Mouse (Mus musculus) lung, embryonic 14.5 days (tissue): ENCODE measurements around the gene Nod1. TPM values are rescaled to one million over a fixed set of nuclear protein-coding genes. Genes with fewer than 3 reads are reported as not detected.
"Not testable (repeated sequence)": the region's sequence is repeated elsewhere in the genome, so short reads cannot be mapped to it uniquely, and the experiment has no call there.

Source experiments
- ATAC-seq: fragments of 200-750 bp; cut with Nextera tagmentation; 2 replicates; pipeline ENCODE4 v1.8.0; 2017; ENCODE audit warnings: mild to moderate bottlenecking, moderate TSS enrichment, moderate library complexity; ENCODE audit not compliant: insufficient read depth
- DNase-seq: peaks from one replicate; pipeline ENCODE4 v3.0.0-alpha.2; 2015
- H3K27ac ChIP-seq: fragments of 300-500 bp; sonication (generic); 2 replicates; pipeline ENCODE4 v1.5.1; 2014; ENCODE audit warnings: low read depth, mild to moderate bottlenecking, moderate library complexity
- H3K27me3 ChIP-seq: fragments of 300-500 bp; sonication (generic); 2 replicates; pipeline ENCODE4 v1.6.1; 2014; ENCODE audit warnings: low read length, control low read depth; ENCODE audit not compliant: insufficient read depth
- H3K36me3 ChIP-seq: fragments of 300-500 bp; sonication (generic); 2 replicates; pipeline ENCODE4 v1.6.1; 2014; ENCODE audit warnings: control low read depth; ENCODE audit not compliant: insufficient read depth
- H3K4me1 ChIP-seq: fragments of 300-500 bp; sonication (generic); 2 replicates; pipeline ENCODE4 v1.6.1; 2014; ENCODE audit warnings: antibody characterized with exemption, control low read depth; ENCODE audit not compliant: insufficient read depth
- H3K4me2 ChIP-seq: fragments of 300-500 bp; sonication (generic); 2 replicates; pipeline ENCODE4 v1.6.1; 2014; ENCODE audit warnings: mild to moderate bottlenecking
- H3K4me3 ChIP-seq: fragments of 300-500 bp; sonication (generic); 2 replicates; pipeline ENCODE4 v1.5.1; 2014; ENCODE audit warnings: low read depth, low read length
- H3K9ac ChIP-seq: fragments of 300-500 bp; sonication (generic); 2 replicates; pipeline ENCODE4 v1.6.1; 2014
- H3K9me3 ChIP-seq: fragments of 300-500 bp; sonication (generic); 2 replicates; pipeline ENCODE4 v1.6.1; 2016; ENCODE audit warnings: low read depth, low read length, control low read depth
- CTCF ChIP-seq: IDR thresholded peaks from 2 replicates; pipeline ENCODE4 v1.5.1; 2016; ENCODE audit warnings: antibody characterized with exemption, low read depth
- WGBS: fragments of 180-500 bp; shearing (Covaris S2); extraction: QIAGEN DNeasy Blood & Tissue Kit; methylation state at CpG from one replicate; pipeline ENCODE4 v1.1.7; 2014; 5-methylcytosine and 5-hydroxymethylcytosine counted together
- polyA plus RNA-seq: library from polyadenylated mRNA; unstranded; fragments of >200 nt; fragmentation: Nextera tagmentation; extraction: Ambion mirVana; gene quantifications from 2 replicates; pipeline ENCODE4 v1.2.1, GENCODE M21; 2014

The Nod1 gene
- polyA plus RNA-seq, 1 experiment from 2014 or later: 4.6 TPM

DNA sequence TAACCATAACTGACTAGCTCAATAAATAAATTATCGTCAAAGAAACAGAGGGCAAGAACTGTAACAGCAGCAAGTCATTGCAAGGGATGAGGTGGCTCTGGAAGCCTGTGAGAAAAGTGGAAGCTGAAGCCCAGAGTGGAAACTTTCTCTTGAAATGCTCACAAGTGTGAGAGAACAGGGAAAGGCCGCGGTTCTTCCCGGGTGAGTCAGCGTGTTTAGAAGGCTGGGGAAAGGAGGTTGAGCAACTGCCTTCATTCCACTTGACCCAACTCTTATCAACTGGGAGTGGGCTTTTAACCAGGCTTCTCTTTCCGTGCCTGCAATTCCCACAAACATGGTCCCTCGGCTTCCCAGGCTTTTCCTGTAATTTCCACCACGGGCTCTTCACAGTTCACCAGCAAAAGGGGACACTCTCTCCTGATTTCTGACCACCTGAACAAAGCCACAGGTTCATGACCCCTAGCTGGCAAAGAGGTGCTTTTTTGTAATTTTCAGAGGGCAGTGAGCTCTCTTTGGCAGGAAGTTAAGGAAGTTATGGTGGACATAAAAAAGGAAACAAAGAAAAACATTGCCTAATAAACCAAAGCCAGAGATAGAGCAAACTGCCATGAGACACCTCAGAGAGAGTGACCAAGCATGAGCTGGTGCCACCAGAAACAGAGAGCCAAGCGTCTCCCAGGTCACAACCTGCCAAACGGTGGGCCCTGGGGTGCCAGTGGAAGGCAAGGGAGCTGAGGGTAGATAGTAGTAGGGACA lies 17.6 kb downstream of the Nod1 start:
- no peak for TF ChIP-seq CTCF
- no peaks in the 10 kb centered on the region for H3K36me3 ChIP-seq
- no peak overlapping the region for H3K4me2 ChIP-seq
- no peaks in the 10 kb centered on the region for H3K27me3 ChIP-seq
- no peaks in the 10 kb centered on the region for H3K9me3 ChIP-seq
- no peaks in the 10 kb centered on the region for H3K4me1 ChIP-seq
- H3K27ac ChIP-seq: peak overlapping the region; percentile 16
- DNase-seq: peak; percentile 46
- ATAC-seq: no peak
- no peak overlapping the region for H3K4me3 ChIP-seq
- no peak overlapping the region for H3K9ac ChIP-seq
- WGBS: 58% methylated on average over 10 of the region's 10 CpGs

DNA sequence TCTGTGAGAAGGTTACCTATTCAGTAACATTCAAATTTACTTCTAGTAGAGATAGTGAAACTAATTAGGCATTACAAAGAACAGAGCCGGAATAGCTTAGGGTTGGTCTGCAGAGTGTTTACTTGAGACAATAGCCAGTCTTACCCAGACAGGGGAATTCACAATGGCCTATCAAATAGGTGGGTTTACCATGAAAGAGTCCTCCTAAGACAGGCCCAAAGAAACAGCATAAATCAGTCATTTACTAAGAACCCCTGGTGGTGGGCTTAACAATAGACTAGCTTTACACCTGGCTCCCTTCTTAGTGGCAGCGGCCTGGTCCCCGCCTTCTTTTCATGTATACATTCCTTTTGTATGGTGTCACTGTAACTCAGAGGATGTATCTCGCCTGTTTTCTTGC lies 19.0 kb downstream of the Nod1 start:
- H3K4me1 ChIP-seq, H3K9me3 ChIP-seq, H3K27ac ChIP-seq, H3K4me3 ChIP-seq, DNase-seq, H3K9ac ChIP-seq, ATAC-seq, H3K36me3 ChIP-seq, H3K4me2 ChIP-seq, H3K27me3 ChIP-seq: not testable (repeated sequence)
- 86% methylated on average over 4 of the region's 4 CpGs for WGBS

DNA sequence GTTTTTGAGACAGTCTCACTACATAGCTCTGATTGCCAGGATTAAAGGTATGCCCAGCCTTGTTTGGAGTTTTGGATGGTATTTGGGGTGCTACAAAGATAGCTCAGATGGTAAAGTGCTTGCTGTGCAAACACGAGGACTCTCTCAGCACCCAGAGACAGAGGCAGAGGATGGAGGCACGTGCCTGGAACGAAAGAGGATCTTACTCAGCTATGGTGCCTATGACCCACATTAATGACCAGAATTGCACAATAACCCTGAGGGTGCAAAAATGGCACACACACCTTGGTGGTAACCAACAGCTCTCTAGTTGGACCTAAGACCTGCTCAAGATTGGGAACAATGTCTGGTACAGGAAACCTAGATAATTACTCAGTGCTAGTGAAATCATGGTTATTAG lies 19.9 kb downstream of the Nod1 start:
- DNase-seq (no peak), ATAC-seq (no peak)
- WGBS: 83% methylated on average over 3 of the region's 3 CpGs
- Histone ChIP-seq H3K4me1 (no peaks in the 10 kb centered on the region), H3K27ac (no peak overlapping the region), H3K27me3 (no peaks in the 10 kb centered on the region), H3K9me3 (no peaks in the 10 kb centered on the region), H3K36me3 (no peaks in the 10 kb centered on the region), H3K4me3 (no peak overlapping the region), H3K9ac (no peak overlapping the region), H3K4me2 (no peak overlapping the region)
- no peak for TF ChIP-seq CTCF

DNA sequence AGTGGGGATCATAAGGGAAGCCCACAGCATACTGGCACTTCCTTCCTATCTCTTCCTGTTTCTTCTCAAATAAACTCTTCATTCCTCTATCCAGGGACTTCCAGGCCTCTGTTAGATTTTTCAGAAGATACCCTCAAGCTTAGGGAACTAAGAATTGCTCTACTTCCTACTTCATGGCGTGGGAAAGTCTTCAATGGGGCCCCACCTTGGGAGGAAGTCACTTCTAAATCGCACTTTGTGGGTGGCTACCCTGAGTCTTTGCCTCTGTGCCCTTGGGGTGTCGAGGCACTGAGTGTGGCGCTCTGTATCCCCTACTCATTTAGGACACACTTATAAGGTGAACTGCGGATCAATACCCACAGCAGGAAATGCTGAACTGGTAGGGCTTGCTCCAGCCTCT lies 23.7 kb downstream of the Nod1 start:
- Histone ChIP-seq H3K4me2 (no peak overlapping the region), H3K4me1 (no peaks in the 10 kb centered on the region), H3K27me3 (peaks cover 8% of the 10 kb centered on the region), H3K9me3 (no peaks in the 10 kb centered on the region), H3K27ac (no peak overlapping the region), H3K4me3 (no peak overlapping the region), H3K36me3 (no peaks in the 10 kb centered on the region), H3K9ac (no peak overlapping the region)
- DNase-seq: no peak
- ATAC-seq: no peak
- no peak for TF ChIP-seq CTCF
- WGBS: 77% methylated on average over 5 of the region's 5 CpGs

DNA sequence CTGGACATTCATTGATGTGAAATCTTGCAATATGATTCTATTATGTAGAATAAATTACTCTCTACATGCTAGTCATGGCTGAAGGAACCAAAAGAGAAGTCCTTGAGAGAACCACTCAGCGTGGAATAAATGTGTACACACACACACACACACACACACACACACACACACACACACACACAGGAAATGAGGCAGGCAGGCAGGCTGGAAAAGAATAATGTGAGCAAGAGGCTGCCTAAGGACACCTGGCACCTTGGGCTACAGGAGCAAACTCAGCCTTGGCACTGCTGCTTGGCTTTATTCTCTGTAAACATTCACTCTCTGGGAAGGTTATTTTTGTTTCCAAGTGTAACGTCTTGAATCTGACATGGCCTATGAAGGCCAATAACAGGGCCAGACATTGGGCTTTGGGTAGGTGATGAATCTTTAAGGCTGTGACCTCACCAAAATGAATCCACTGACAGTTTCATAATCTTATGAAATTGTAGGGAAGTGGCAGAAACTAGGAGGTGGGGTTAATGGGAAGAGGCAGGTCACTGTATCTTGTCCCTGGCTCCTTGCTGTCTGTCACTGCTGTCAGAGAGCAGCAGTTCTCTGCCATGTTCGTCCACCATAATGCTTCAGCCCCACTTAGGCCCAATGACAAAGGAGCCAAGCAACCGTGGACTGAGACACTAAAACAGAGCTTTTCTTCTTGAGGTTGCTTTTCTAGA lies 26.0 kb downstream of the Nod1 start:
- no peak overlapping the region for H3K4me2 ChIP-seq
- DNase-seq (no peak), ATAC-seq (no peak)
- H3K4me1 ChIP-seq: no peaks in the 10 kb centered on the region
- WGBS: 55% methylated on average over 4 of the region's 4 CpGs
- no peak overlapping the region for H3K9ac ChIP-seq
- peaks cover 16% of the 10 kb centered on the region for H3K27me3 ChIP-seq
- H3K9me3 ChIP-seq: no peaks in the 10 kb centered on the region
- no peak overlapping the region for H3K4me3 ChIP-seq
- H3K36me3 ChIP-seq: no peaks in the 10 kb centered on the region
- H3K27ac ChIP-seq: no peak overlapping the region
- TF ChIP-seq CTCF: no peak

DNA sequence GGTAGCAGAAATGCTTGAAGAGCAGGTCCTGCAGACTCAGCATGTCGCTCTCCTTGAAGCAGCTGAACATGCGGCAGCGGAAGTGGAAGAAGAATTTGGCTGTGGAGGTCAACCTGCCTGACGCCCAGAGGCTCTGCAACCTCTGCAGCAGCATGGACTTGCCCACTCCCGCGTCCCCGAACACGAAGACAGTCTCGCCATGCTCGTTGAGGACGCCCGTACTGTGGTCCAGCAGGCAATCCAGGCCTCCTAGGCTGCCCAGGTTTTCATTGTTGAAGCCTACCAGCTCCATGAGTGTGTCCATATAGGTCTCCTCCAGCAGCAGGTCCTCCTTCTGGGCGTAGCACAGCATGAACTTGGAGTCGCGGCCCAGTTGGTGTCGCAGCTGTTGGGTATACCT lies 27.9 kb downstream of the Nod1 start:
- peaks cover 16% of the 10 kb centered on the region for H3K27me3 ChIP-seq

DNA sequence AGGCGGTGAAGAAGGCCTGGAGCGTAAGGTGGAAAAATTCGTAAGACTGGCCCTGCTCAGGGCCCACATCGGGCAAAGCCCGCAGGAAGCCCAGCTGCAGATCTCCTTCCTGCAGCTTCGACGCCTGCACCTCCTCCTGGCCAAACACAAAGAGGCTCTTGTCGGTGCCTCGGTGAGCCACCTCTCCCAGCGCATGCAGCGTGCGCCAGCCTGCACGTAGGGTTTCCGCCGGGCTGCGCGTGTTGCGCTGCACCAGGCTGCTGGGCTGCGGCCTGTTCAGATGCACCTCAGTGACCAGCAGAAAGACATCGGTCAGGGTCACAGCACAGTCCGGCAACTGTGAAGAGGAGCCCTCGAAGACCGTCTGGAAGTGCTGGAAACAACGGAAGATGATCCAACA lies 28.7 kb downstream of the Nod1 start:
- ATAC-seq (no peak), DNase-seq (peak; percentile 26)
- no peak overlapping the region for H3K27ac ChIP-seq
- H3K4me1 ChIP-seq: no peaks in the 10 kb centered on the region
- 49% methylated on average over 24 of the region's 24 CpGs for WGBS
- peak overlapping the region; percentile 29; the same call in 1 of the 2 replicates for H3K4me2 ChIP-seq
- TF ChIP-seq CTCF: no peak
- no peaks in the 10 kb centered on the region for H3K9me3 ChIP-seq
- no peak overlapping the region for H3K4me3 ChIP-seq
- H3K27me3 ChIP-seq: peaks cover 16% of the 10 kb centered on the region
- no peak overlapping the region for H3K9ac ChIP-seq
- no peaks in the 10 kb centered on the region for H3K36me3 ChIP-seq

More for the DNA sequence above, 27.9 kb downstream of the Nod1 start:
- no peak for ATAC-seq
- no peak for DNase-seq
- no peak overlapping the region for H3K4me2 ChIP-seq
- H3K27ac ChIP-seq: no peak overlapping the region
- WGBS: 66% methylated on average over 16 of the region's 16 CpGs
- no peak overlapping the region for H3K9ac ChIP-seq
- H3K36me3 ChIP-seq: no peaks in the 10 kb centered on the region
- no peak overlapping the region for H3K4me3 ChIP-seq
- H3K9me3 ChIP-seq: no peaks in the 10 kb centered on the region
- no peak for TF ChIP-seq CTCF
- H3K4me1 ChIP-seq: no peaks in the 10 kb centered on the region
